Comparison of ENCODE assay signal across 17 mouse cellular contexts in genomic region chr9:61324354-61324753, GRCm38 (mm10). TPM values are rescaled to one million over a fixed set of nuclear protein-coding genes. Genes with fewer than 3 reads are reported as not detected.
A peak's percentile ranks its signal among the peaks of the same experiment; 100 is the strongest.
DNase-seq lines count a peak whose midpoint lies in the region; ATAC-seq and TF ChIP-seq lines count a peak whose summit lies in the region.
"Had no signal": no experiment of that assay in that cellular context is flagged by ENCODE, and none has a peak within 500 bp of the region (broad histone marks: within the 10 kb centered on the region; RNA-seq: fewer than 3 reads in every experiment).

No protein-coding gene starts in this region.

- no peak for TF ChIP-seq CTCF in gastrocnemius, adult 2 months (IDR thresholded peaks at IDR 0.05)

- DNase-seq in heart, adult 11 months = peak; percentile 90
- DNase-seq in heart, postnatal 4 days = no peak
- no peak for DNase-seq in embryonic facial prominence, embryonic 10.5 days (ENCODE audit: low spot score)
- no peak for DNase-seq in right cerebral cortex, postnatal 25 days
- DNase-seq in gastrocnemius, adult 2 months = no peak
- DNase-seq: adrenal gland, postnatal 36 days; cerebellum, postnatal 25 days; kidney, adult 11 months; kidney, postnatal 25 days; liver, embryonic 13.5 days; lung, postnatal 14 days; thymus, postnatal 14 days had no signal

- peak overlapping the region; percentile 4; the same call in 1 of the 2 replicates for H3K4me2 ChIP-seq in hindbrain, embryonic 15.5 days
- H3K4me2 ChIP-seq in neural tube, embryonic 15.5 days = peak overlapping the region; percentile 21; the same call in 1 of the 2 replicates
- H3K4me2 ChIP-seq: embryonic facial prominence, embryonic 15.5 days; liver, embryonic 13.5 days had no signal

- whole genome bisulfite sequencing in embryonic facial prominence, embryonic 10.5 days = 8% methylated on average over 12 of the region's 12 CpGs
- WGBS in hindbrain, embryonic 15.5 days = 9% methylated on average over 12 of the region's 12 CpGs
- 7% methylated on average over 12 of the region's 12 CpGs for WGBS in neural tube, embryonic 15.5 days

- peaks cover 39% of the 10 kb centered on the region for H3K4me1 ChIP-seq in embryonic facial prominence, embryonic 10.5 days
- peaks cover 32% of the 10 kb centered on the region for H3K4me1 ChIP-seq in hindbrain, embryonic 15.5 days (replicated peaks)
- peaks cover 36% of the 10 kb centered on the region for H3K4me1 ChIP-seq in neural tube, embryonic 15.5 days

- intact Hi-C loops in gastrocnemius, adult 2 months (cut with DNase I) = no loop called here

- H3K9me3 ChIP-seq in embryonic facial prominence, embryonic 10.5 days = no peaks in the 10 kb centered on the region
- H3K9me3 ChIP-seq in hindbrain, embryonic 15.5 days = no peaks in the 10 kb centered on the region
- H3K9me3 ChIP-seq in neural tube, embryonic 15.5 days (replicated peaks) = no peaks in the 10 kb centered on the region
- H3K9me3 ChIP-seq: embryonic facial prominence, embryonic 15.5 days; G1E; liver, embryonic 13.5 days had no signal

- 0 out of 2 replicates have a peak overlapping the region, but pooled peaks have one; percentile 1 for H3K27ac ChIP-seq in embryonic facial prominence, embryonic 10.5 days (replicated peaks)
- no peak overlapping the region for H3K27ac ChIP-seq in hindbrain, embryonic 15.5 days (replicated peaks)
- no peak overlapping the region for H3K27ac ChIP-seq in neural tube, embryonic 15.5 days (replicated peaks)
- no peak overlapping the region for H3K27ac ChIP-seq in gastrocnemius, adult 2 months
- H3K27ac ChIP-seq: embryonic facial prominence, embryonic 15.5 days; liver, embryonic 13.5 days had no signal

- peak; percentile 36; the same call in 1 of the 2 replicates for ATAC-seq in hindbrain, embryonic 15.5 days (ENCODE audit: low FRiP score, low read depth)
- no peak for ATAC-seq in neural tube, embryonic 15.5 days (ENCODE audit: low FRiP score)
- no peak for ATAC-seq in erythroid progenitor cell, adult 5-6 weeks (replicated peaks; ENCODE audit: low FRiP score, poor library complexity, severe bottlenecking)

- no peak overlapping the region for H3K9ac ChIP-seq in hindbrain, embryonic 15.5 days
- H3K9ac ChIP-seq in neural tube, embryonic 15.5 days (replicated peaks) = no peak overlapping the region
- H3K9ac ChIP-seq: embryonic facial prominence, embryonic 15.5 days; liver, embryonic 13.5 days had no signal

- H3K27me3 ChIP-seq in embryonic facial prominence, embryonic 10.5 days (replicated peaks; ENCODE audit: low read depth, poor library complexity, severe bottlenecking) = peaks cover 86% of the 10 kb centered on the region
- H3K27me3 ChIP-seq in hindbrain, embryonic 15.5 days = peaks cover 12% of the 10 kb centered on the region; the same call in 1 of the 2 replicates
- peaks cover 17% of the 10 kb centered on the region; the same call in 1 of the 2 replicates for H3K27me3 ChIP-seq in neural tube, embryonic 15.5 days (replicated peaks)

- no peak overlapping the region for H3K4me3 ChIP-seq in embryonic facial prominence, embryonic 10.5 days
- no peak overlapping the region for H3K4me3 ChIP-seq in hindbrain, embryonic 15.5 days
- H3K4me3 ChIP-seq in neural tube, embryonic 15.5 days (replicated peaks) = no peak overlapping the region
- H3K4me3 ChIP-seq in gastrocnemius, adult 2 months = no peak overlapping the region
- H3K4me3 ChIP-seq: embryonic facial prominence, embryonic 15.5 days; liver, embryonic 13.5 days had no signal

- H3K36me3 ChIP-seq in embryonic facial prominence, embryonic 10.5 days (replicated peaks) = no peaks in the 10 kb centered on the region
- no peaks in the 10 kb centered on the region for H3K36me3 ChIP-seq in hindbrain, embryonic 15.5 days
- no peaks in the 10 kb centered on the region for H3K36me3 ChIP-seq in neural tube, embryonic 15.5 days
- H3K36me3 ChIP-seq: embryonic facial prominence, embryonic 15.5 days; G1E; liver, embryonic 13.5 days had no signal

RNA-seq across cellular contexts. Expression of gene Tle3, which starts 47.8 kb away (rescaled TPM):
- 10 to 100 TPM; 23.2 to 27.9 TPM for total RNA-seq in heart, postnatal 4 days (2021)
- polyA plus RNA-seq in embryonic facial prominence, embryonic 10.5 days (2016; fragmentation: Nextera tagmentation; extraction: Ambion mirVana) = 50.3 and 51.9 TPM in 2 replicates
- polyA plus RNA-seq in hindbrain, embryonic 15.5 days (2015; fragmentation: Nextera tagmentation; extraction: Ambion mirVana) = 23.6 and 28.8 TPM in 2 replicates
- polyA plus RNA-seq in neural tube, embryonic 15.5 days (2015; fragmentation: Nextera tagmentation; extraction: Ambion mirVana) = 20.5 and 24.2 TPM in 2 replicates
- total RNA-seq in erythroid progenitor cell, adult 5-6 weeks (2015; ENCODE audit: low replicate concordance) = 9.7 and 20.5 TPM in 2 replicates
- 14.6 and 23.9 TPM in 2 replicates for total RNA-seq in erythroid progenitor cell, adult 5-6 weeks (2017; ENCODE audit: low replicate concordance)
- 10 to 100 TPM in 1 of 2 experiments, 1 to 10 TPM in 1; 4.7 to 12.9 TPM for total RNA-seq in gastrocnemius, adult 2 months (2021)
